Mouse (Mus musculus) midbrain, embryonic 14.5 days (tissue): ENCODE measurements around the gene Pde9a. TPM values are rescaled to one million over a fixed set of nuclear protein-coding genes. Genes with fewer than 3 reads are reported as not detected.

Experiments used
- ATAC-seq: fragments of 200-750 bp; cut with Nextera tagmentation; 2 replicates; pipeline ENCODE4 v1.8.0; 2017; ENCODE audit warnings: moderate number of reproducible peaks, moderate library complexity; ENCODE audit not compliant: low FRiP score, low TSS enrichment
- DNase-seq: peaks from one replicate; pipeline ENCODE4 v3.0.0-alpha.2; 2015
- H3K27ac ChIP-seq: fragments of 300-500 bp; sonication (generic); replicated peaks from 2 replicates; pipeline ENCODE4 v1.5.1; 2014; ENCODE audit warnings: mild to moderate bottlenecking, low read depth, low read length, moderate library complexity
- H3K27me3 ChIP-seq: fragments of 300-500 bp; sonication (generic); 2 replicates; pipeline ENCODE4 v1.6.1; 2014; ENCODE audit warnings: low read length, control low read depth, mixed read lengths; ENCODE audit not compliant: control insufficient read depth, insufficient read depth
- H3K36me3 ChIP-seq: fragments of 300-500 bp; sonication (generic); 2 replicates; pipeline ENCODE4 v1.6.1; 2014; ENCODE audit warnings: low read length, control low read depth; ENCODE audit not compliant: control insufficient read depth, insufficient read depth
- H3K4me1 ChIP-seq: fragments of 300-500 bp; sonication (generic); 2 replicates; pipeline ENCODE4 v1.6.1; 2014; ENCODE audit warnings: mild to moderate bottlenecking, antibody characterized with exemption, low read length, control low read depth; ENCODE audit not compliant: control insufficient read depth, insufficient read depth
- H3K4me2 ChIP-seq: fragments of 300-500 bp; sonication (generic); 2 replicates; pipeline ENCODE4 v1.6.1; 2014; ENCODE audit warnings: mild to moderate bottlenecking, low read length, moderate library complexity
- H3K4me3 ChIP-seq: fragments of 300-500 bp; sonication (generic); replicated peaks from 2 replicates; pipeline ENCODE4 v1.5.1; 2014; ENCODE audit warnings: low read depth, low read length
- H3K9ac ChIP-seq: fragments of 300-500 bp; sonication (generic); replicated peaks from 2 replicates; pipeline ENCODE4 v1.6.1; 2014; ENCODE audit warnings: mild to moderate bottlenecking, low read length, moderate library complexity
- H3K9me3 ChIP-seq: fragments of 300-500 bp; sonication (generic); 2 replicates; pipeline ENCODE4 v1.6.1; 2016; ENCODE audit warnings: low read length, control low read depth, mixed read lengths; ENCODE audit not compliant: control insufficient read depth
- WGBS: fragments of 180-500 bp; shearing (Covaris S2); extraction: QIAGEN DNeasy Blood & Tissue Kit; methylation state at CpG from one replicate; pipeline ENCODE4 v1.1.7; 2014; 5-methylcytosine and 5-hydroxymethylcytosine counted together
- polyA plus RNA-seq: library from polyadenylated mRNA; unstranded; fragments of >200 nt; fragmentation: Nextera tagmentation; extraction: Ambion mirVana; gene quantifications from 2 replicates; pipeline ENCODE4 v1.2.1, GENCODE M21; 2014

Gene Pde9a
- polyA plus RNA-seq, result 34.6 and 36.5 TPM in 2 replicates

- no peaks in the 10 kb centered on the region for H3K9me3 ChIP-seq
- WGBS, result 1% methylated on average over 48 of the region's 56 CpGs
- peak within 1 kb of the TSS; percentile 79 for H3K27ac ChIP-seq
- DNase-seq, result peak; percentile 91
- peak; percentile 87 for ATAC-seq
- no peaks in the 10 kb centered on the region for H3K36me3 ChIP-seq
- peaks cover 48% of the 10 kb centered on the region for H3K4me1 ChIP-seq
- no peaks in the 10 kb centered on the region for H3K27me3 ChIP-seq
- peak within 1 kb of the TSS; percentile 81 for H3K4me2 ChIP-seq
- peak within 1 kb of the TSS; percentile 83 for H3K9ac ChIP-seq
- H3K4me3 ChIP-seq, result peak within 1 kb of the TSS; percentile 87
Measured at GRCm38 (mm10) chr17:31385671-31386665, at the start of gene Pde9a. Gene Pde9a, plus strand, starts transcription at chr17:31386210.

- no peaks in the 10 kb centered on the region for H3K9me3 ChIP-seq
- H3K4me2 ChIP-seq, result no peak overlapping the region
- no peak overlapping the region for H3K9ac ChIP-seq
- ATAC-seq, result no peak
- H3K4me3 ChIP-seq, result no peak overlapping the region
- 0 out of 2 replicates have a peak, but pooled peaks cover 10% of the 10 kb centered on the region for H3K36me3 ChIP-seq
- no peaks in the 10 kb centered on the region for H3K27me3 ChIP-seq
- DNase-seq, result no peak
- 84% methylated on average over 2 of the region's 2 CpGs for WGBS
- H3K4me1 ChIP-seq, result peaks cover 6% of the 10 kb centered on the region; the same call in 1 of the 2 replicates
- H3K27ac ChIP-seq, result no peak overlapping the region
Measured at GRCm38 (mm10) chr17:31339769-31340168, 46.2 kb upstream of the Pde9a start.

DNA sequence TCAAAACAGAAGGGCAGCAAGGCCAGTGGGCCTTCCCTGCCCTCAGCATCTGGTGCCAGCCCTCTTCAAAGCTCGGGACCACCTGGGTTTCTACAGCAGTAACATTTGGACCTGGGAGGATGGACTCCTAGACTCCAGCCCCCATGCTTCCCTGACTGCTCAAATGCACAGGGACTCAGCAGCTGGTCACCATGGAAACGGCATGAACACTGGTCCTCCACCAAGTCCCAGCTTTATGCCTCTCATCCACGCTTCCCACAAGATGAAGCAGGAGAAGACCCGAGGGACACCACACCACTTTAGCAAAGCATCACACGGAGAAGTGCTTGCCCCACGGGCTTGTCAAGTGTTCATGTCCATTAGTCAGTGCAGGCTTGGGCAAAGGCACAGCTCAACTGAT, 43.8 kb upstream of the Pde9a start:
- H3K4me2 ChIP-seq, result no peak overlapping the region
- no peaks in the 10 kb centered on the region for H3K9me3 ChIP-seq
- H3K4me1 ChIP-seq, result peaks cover 6% of the 10 kb centered on the region; the same call in 1 of the 2 replicates
- H3K27me3 ChIP-seq, result no peaks in the 10 kb centered on the region
- H3K27ac ChIP-seq, result no peak overlapping the region
- 0 out of 2 replicates have a peak, but pooled peaks cover 10% of the 10 kb centered on the region for H3K36me3 ChIP-seq
- 50% methylated on average over 6 of the region's 6 CpGs for WGBS
- peak; percentile 65 for DNase-seq
- no peak overlapping the region for H3K9ac ChIP-seq
- H3K4me3 ChIP-seq, result no peak overlapping the region
- no peak for ATAC-seq

DNA sequence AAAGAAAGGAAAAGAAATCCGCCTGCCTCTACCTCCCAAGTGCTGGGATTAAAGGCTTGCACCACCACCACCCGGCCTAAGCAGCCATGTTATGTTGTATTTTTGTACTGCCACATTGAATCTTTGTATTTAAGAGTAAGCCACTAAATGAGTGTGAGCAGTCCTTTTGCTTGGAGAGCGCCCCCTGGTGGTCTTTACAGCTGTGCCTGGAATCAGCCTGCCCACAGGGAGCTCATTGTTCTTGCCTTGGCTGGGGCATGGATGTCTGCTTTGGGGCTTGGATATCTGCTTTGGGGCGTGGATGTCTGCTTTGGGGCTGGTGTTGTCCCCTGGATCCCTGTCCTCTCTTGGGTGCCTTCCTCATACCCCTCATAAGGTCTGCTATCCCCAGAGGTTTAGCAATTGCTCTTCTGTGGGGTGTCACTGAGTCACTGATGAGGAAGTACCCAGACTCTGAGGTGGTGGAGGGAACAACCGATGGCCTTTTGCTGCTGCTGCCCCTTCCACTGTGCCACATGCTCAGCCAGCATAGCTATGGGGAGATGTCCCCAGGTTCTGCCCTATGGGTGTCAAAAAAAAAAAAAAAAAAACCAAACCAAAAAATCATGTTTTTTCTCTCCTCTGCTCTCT, 41.7 kb upstream of the Pde9a start:
- Histone ChIP-seq H3K27me3 (no peaks in the 10 kb centered on the region), H3K9ac (no peak overlapping the region), H3K4me3 (no peak overlapping the region), H3K4me2 (no peak overlapping the region), H3K4me1 (peaks cover 6% of the 10 kb centered on the region; the same call in 1 of the 2 replicates), H3K36me3 (0 out of 2 replicates have a peak, but pooled peaks cover 5% of the 10 kb centered on the region), H3K27ac (no peak overlapping the region), H3K9me3 (no peaks in the 10 kb centered on the region)
- DNase-seq (peak; percentile 76), ATAC-seq (no peak)
- 42% methylated on average over 5 of the region's 5 CpGs for WGBS

- Histone ChIP-seq H3K9ac (no peak overlapping the region), H3K4me1 (peaks cover 6% of the 10 kb centered on the region; the same call in 1 of the 2 replicates), H3K4me3 (no peak overlapping the region), H3K27ac (no peak overlapping the region), H3K27me3 (no peaks in the 10 kb centered on the region), H3K9me3 (no peaks in the 10 kb centered on the region), H3K36me3 (peaks cover 7% of the 10 kb centered on the region; the same call in 1 of the 2 replicates), H3K4me2 (no peak overlapping the region)
- ATAC-seq (no peak), DNase-seq (no peak)
- WGBS, result 91% methylated on average over 3 of the region's 3 CpGs
Measured at GRCm38 (mm10) chr17:31344816-31345215, 41.2 kb upstream of the Pde9a start.

GRCm38 (mm10) chr17:31348129-31348528, 37.9 kb upstream of the Pde9a start:
- no peak overlapping the region for H3K4me3 ChIP-seq
- H3K9me3 ChIP-seq, result no peaks in the 10 kb centered on the region
- H3K36me3 ChIP-seq, result peaks cover 7% of the 10 kb centered on the region; the same call in 1 of the 2 replicates
- no peaks in the 10 kb centered on the region for H3K27me3 ChIP-seq
- no peak for ATAC-seq
- H3K4me2 ChIP-seq, result no peak overlapping the region
- H3K27ac ChIP-seq, result no peak overlapping the region
- no peak overlapping the region for H3K9ac ChIP-seq
- H3K4me1 ChIP-seq, result peaks cover 5% of the 10 kb centered on the region; the same call in 1 of the 2 replicates
- WGBS, result 74% methylated on average over 5 of the region's 5 CpGs
- DNase-seq, result no peak

DNA sequence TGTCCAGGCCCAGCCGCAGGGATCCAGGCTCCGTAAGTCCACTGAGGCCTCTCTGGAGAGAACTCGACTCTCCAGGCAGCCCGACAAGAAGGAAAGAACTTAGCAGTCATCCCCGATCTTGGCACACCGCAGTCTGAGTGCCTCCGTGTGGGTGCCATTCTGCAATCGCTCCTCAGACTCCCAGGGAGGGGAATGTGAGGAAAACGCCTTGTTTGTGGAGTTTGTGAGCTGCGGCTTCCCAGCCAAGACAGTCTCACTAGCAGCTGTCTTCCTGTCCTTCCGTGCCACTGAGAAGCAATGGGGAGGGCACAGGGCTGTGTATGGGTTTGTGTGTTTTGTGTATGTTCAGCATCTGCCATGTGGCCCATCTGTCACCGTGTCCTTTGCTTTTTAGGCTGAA, 36.6 kb upstream of the Pde9a start:
- no peak for ATAC-seq
- H3K27ac ChIP-seq, result no peak overlapping the region
- H3K9me3 ChIP-seq, result no peaks in the 10 kb centered on the region
- DNase-seq, result no peak
- 83% methylated on average over 12 of the region's 12 CpGs for WGBS
- H3K4me3 ChIP-seq, result no peak overlapping the region
- peaks cover 7% of the 10 kb centered on the region; the same call in 1 of the 2 replicates for H3K36me3 ChIP-seq
- no peak overlapping the region for H3K9ac ChIP-seq
- H3K4me2 ChIP-seq, result no peak overlapping the region
- peaks cover 5% of the 10 kb centered on the region; the same call in 1 of the 2 replicates for H3K4me1 ChIP-seq
- H3K27me3 ChIP-seq, result no peaks in the 10 kb centered on the region

- H3K4me2 ChIP-seq, result no peak overlapping the region
- H3K27me3 ChIP-seq, result no peaks in the 10 kb centered on the region
- peaks cover 17% of the 10 kb centered on the region; the same call in 1 of the 2 replicates for H3K4me1 ChIP-seq
- 40% methylated on average over 8 of the region's 8 CpGs for WGBS
- ATAC-seq (no peak), DNase-seq (no peak)
- no peaks in the 10 kb centered on the region for H3K9me3 ChIP-seq
- no peak overlapping the region for H3K27ac ChIP-seq
- no peak overlapping the region for H3K9ac ChIP-seq
- no peak overlapping the region for H3K4me3 ChIP-seq
- peaks cover 7% of the 10 kb centered on the region; the same call in 1 of the 2 replicates for H3K36me3 ChIP-seq
Measured at GRCm38 (mm10) chr17:31351984-31352383, 34.0 kb upstream of the Pde9a start.
